Mouse (Mus musculus) forebrain, embryonic 11.5 days (tissue): ENCODE measurements at regions not wholly inside any gene's neighbourhood (a gene's known extent, or its start where the extent isn't known, plus 50 kb on each side); places are given as distances from the start of the nearest gene placed in this dataset.

Experiments
- ATAC-seq: fragments of 200-750 bp; cut with Nextera tagmentation; replicated peaks from 2 replicates; pipeline ENCODE4 v1.8.0; 2017; ENCODE audit warnings: moderate TSS enrichment; ENCODE audit not compliant: low FRiP score
- DNase-seq: peaks from one replicate; pipeline ENCODE4 v3.0.0-alpha.2; 2017; ENCODE audit warnings: low spot score
- H3K27ac ChIP-seq: fragments of 300-500 bp; sonication (generic); 2 replicates; pipeline ENCODE4 v1.5.1; 2014; ENCODE audit warnings: low read depth, low read length
- H3K27me3 ChIP-seq: fragments of 300-500 bp; sonication (generic); 2 replicates; pipeline ENCODE4 v1.6.1; 2014; ENCODE audit warnings: mild to moderate bottlenecking, low read length, mixed read lengths; ENCODE audit not compliant: control insufficient read depth, insufficient read depth
- H3K36me3 ChIP-seq: fragments of 300-500 bp; sonication (generic); 2 replicates; pipeline ENCODE4 v1.6.1; 2014; ENCODE audit warnings: mild to moderate bottlenecking, low read length, moderate library complexity, mixed read lengths; ENCODE audit not compliant: control insufficient read depth, insufficient read depth
- H3K4me1 ChIP-seq: fragments of 300-500 bp; sonication (generic); replicated peaks from 2 replicates; pipeline ENCODE4 v1.6.1; 2014; ENCODE audit warnings: low read length, mixed read lengths; ENCODE audit not compliant: control insufficient read depth, insufficient read depth
- H3K4me2 ChIP-seq: fragments of 300-500 bp; sonication (generic); 2 replicates; pipeline ENCODE4 v1.6.1; 2014; ENCODE audit warnings: low read depth, mild to moderate bottlenecking, low read length, moderate library complexity, mixed read lengths; ENCODE audit not compliant: severe bottlenecking
- H3K4me3 ChIP-seq: fragments of 300-500 bp; sonication (generic); 2 replicates; pipeline ENCODE4 v1.5.1; 2014; ENCODE audit warnings: low read depth, low read length
- H3K9ac ChIP-seq: fragments of 300-500 bp; sonication (generic); 2 replicates; pipeline ENCODE4 v1.6.1; 2014; ENCODE audit warnings: low read length
- H3K9me3 ChIP-seq: fragments of 300-500 bp; sonication (generic); 2 replicates; pipeline ENCODE4 v1.6.1; 2016; ENCODE audit warnings: low read length, mixed read lengths; ENCODE audit not compliant: control insufficient read depth
- WGBS: fragments of 180-500 bp; shearing (Covaris S2); extraction: QIAGEN DNeasy Blood & Tissue Kit; methylation state at CpG from one replicate; pipeline ENCODE4 v1.1.7; 2014; 5-methylcytosine and 5-hydroxymethylcytosine counted together

DNA sequence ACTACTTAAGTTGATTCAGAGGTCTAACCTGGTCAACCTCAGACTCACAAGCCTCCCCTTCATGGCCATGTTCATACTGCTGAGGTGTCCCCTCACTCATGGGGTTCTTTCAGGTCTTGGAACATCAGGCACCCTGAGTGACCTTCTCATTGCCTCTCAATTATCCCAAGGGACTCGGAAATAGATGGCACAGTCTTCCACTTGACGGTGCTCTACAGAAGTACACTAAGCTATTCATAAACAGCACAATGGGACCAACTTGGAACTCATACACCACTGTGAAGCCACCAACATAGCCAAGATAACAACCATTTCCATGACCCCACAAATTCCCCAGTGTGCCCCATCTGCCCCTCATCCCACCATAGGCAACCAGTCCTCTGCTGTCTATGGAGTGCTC lies 118.4 kb downstream of the Srek1 start:
- WGBS: 91% methylated on average over 2 of the region's 2 CpGs
- Histone ChIP-seq H3K4me1 (peaks cover 4% of the 10 kb centered on the region; the same call in 1 of the 2 replicates), H3K27me3 (no peaks in the 10 kb centered on the region), H3K9me3 (no peaks in the 10 kb centered on the region), H3K36me3 (no peaks in the 10 kb centered on the region), H3K4me3 (no peak overlapping the region), H3K4me2 (no peak overlapping the region), H3K27ac (no peak overlapping the region), H3K9ac (no peak overlapping the region)
- ATAC-seq (no peak), DNase-seq (no peak)

DNA sequence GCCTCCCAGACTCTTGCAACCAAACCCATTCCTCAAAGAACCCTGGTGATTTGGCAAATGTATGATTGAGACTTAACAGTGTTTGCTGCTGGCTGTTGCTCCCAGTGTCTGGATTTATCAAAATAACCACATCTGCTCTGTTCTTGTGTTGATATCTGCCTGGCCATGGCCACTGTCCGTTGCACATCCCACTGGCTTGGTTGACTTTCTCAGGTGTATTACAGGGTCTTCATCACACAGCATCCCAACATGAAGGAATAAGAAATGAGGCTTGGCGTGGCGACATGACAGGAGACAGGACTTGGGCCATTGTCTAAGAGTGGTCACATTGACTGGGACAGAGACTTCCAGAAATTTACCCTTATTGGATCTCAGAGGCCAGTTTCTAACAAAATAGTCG lies 121.2 kb downstream of the Srek1 start:
- Histone ChIP-seq H3K36me3 (no peaks in the 10 kb centered on the region), H3K4me1 (no peaks in the 10 kb centered on the region), H3K4me2 (no peak overlapping the region), H3K27me3 (no peaks in the 10 kb centered on the region), H3K9ac (no peak overlapping the region), H3K27ac (no peak overlapping the region), H3K4me3 (no peak overlapping the region), H3K9me3 (no peaks in the 10 kb centered on the region)
- WGBS: 86% methylated on average over 4 of the region's 4 CpGs
- no peak for ATAC-seq
- no peak for DNase-seq

DNA sequence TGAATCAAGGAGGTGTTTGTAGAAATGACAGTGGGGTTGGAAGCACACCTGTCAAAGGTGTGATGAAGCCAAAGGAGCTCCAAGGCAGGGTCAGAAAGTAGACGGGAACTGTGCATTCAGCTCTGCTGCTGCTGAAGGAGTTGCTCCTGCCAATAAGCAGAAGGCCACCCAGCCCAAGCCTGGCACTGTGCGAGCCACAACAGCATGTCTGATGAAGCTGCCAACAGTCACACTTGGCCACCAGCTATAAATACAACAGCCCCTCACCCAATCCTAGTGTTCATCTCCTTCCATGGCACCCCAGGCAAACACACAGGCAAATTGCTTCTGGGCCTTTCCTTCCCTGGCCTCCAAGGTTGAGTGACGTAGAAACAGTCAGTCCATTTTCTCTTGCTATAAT lies 125.0 kb downstream of the Srek1 start:
- Histone ChIP-seq H3K9me3 (no peaks in the 10 kb centered on the region), H3K9ac (no peak overlapping the region), H3K4me3 (no peak overlapping the region), H3K36me3 (no peaks in the 10 kb centered on the region), H3K27ac (no peak overlapping the region), H3K4me2 (no peak overlapping the region), H3K27me3 (no peaks in the 10 kb centered on the region), H3K4me1 (no peaks in the 10 kb centered on the region)
- WGBS: 92% methylated on average over 3 of the region's 3 CpGs
- DNase-seq (no peak), ATAC-seq (no peak)

GRCm38 (mm10) chr13:103648016-103648415 lies 126.4 kb downstream of the Srek1 start:
- no peak overlapping the region for H3K4me3 ChIP-seq
- no peaks in the 10 kb centered on the region for H3K27me3 ChIP-seq
- WGBS: 85% methylated on average over 4 of the region's 4 CpGs
- H3K36me3 ChIP-seq: no peaks in the 10 kb centered on the region
- ATAC-seq: no peak
- DNase-seq: no peak
- H3K27ac ChIP-seq: no peak overlapping the region
- H3K9me3 ChIP-seq: no peaks in the 10 kb centered on the region
- H3K4me1 ChIP-seq: no peaks in the 10 kb centered on the region; the same call in 1 of the 2 replicates
- no peak overlapping the region for H3K4me2 ChIP-seq
- no peak overlapping the region for H3K9ac ChIP-seq

- Histone ChIP-seq H3K9me3 (no peaks in the 10 kb centered on the region), H3K4me3 (no peak overlapping the region), H3K4me1 (no peaks in the 10 kb centered on the region; the same call in 1 of the 2 replicates), H3K27me3 (no peaks in the 10 kb centered on the region), H3K27ac (no peak overlapping the region), H3K4me2 (no peak overlapping the region), H3K9ac (no peak overlapping the region), H3K36me3 (no peaks in the 10 kb centered on the region)
- WGBS: 39% methylated on average over 4 of the region's 4 CpGs
- 0 out of 2 replicates have a peak, but pooled peaks have one; percentile 27 for ATAC-seq
- DNase-seq: no peak
Measured at GRCm38 (mm10) chr13:103646035-103646434, 128.4 kb downstream of the Srek1 start.

GRCm38 (mm10) chr13:103643993-103644722 lies 130.2 kb downstream of the Srek1 start:
- no peak overlapping the region for H3K27ac ChIP-seq
- no peaks in the 10 kb centered on the region for H3K27me3 ChIP-seq
- ATAC-seq: peak; percentile 60; the same call in 1 of the 2 replicates

DNA sequence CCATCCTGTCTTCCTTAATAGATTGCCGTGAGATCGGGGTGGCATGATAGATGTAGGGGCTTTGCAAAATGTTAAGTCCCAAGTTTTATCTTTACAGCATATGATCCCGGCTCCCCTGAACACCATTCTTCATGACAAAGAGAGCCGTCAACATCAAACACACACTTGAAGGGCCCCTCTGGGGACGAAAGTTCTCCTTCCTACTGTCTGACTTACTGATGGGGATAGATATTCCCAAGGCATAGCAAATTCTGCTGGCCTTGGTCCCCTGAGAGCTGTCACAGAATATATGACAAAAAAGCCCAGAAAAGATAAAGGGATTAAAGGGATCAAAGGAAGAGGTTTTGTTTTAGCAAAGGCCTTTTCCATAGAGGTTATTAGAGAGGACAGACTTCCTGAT lies 130.9 kb downstream of the Srek1 start:
- H3K27ac ChIP-seq: no peak overlapping the region
- no peaks in the 10 kb centered on the region; the same call in 1 of the 2 replicates for H3K4me1 ChIP-seq
- no peak for ATAC-seq
- H3K9ac ChIP-seq: no peak overlapping the region; the same call in 1 of the 2 replicates
- no peaks in the 10 kb centered on the region for H3K9me3 ChIP-seq
- H3K4me2 ChIP-seq: no peak overlapping the region
- DNase-seq: no peak
- H3K36me3 ChIP-seq: no peaks in the 10 kb centered on the region
- no peaks in the 10 kb centered on the region for H3K27me3 ChIP-seq
- no peak overlapping the region for H3K4me3 ChIP-seq
- WGBS: 47% methylated on average over 5 of the region's 5 CpGs

More at GRCm38 (mm10) chr13:103643993-103644722, 130.2 kb downstream of the Srek1 start:
- WGBS: 33% methylated on average over 6 of the region's 6 CpGs
- Histone ChIP-seq H3K9ac (no peak overlapping the region; the same call in 1 of the 2 replicates), H3K4me2 (no peak overlapping the region), H3K4me1 (no peaks in the 10 kb centered on the region; the same call in 1 of the 2 replicates), H3K4me3 (no peak overlapping the region), H3K9me3 (no peaks in the 10 kb centered on the region), H3K36me3 (no peaks in the 10 kb centered on the region)
- peak; percentile 72 for DNase-seq

GRCm38 (mm10) chr13:103642542-103643375 lies 131.6 kb downstream of the Srek1 start:
- H3K4me1 ChIP-seq: no peaks in the 10 kb centered on the region; the same call in 1 of the 2 replicates
- H3K9me3 ChIP-seq: no peaks in the 10 kb centered on the region
- no peak overlapping the region for H3K4me3 ChIP-seq
- H3K9ac ChIP-seq: no peak overlapping the region
- no peak for DNase-seq
- no peaks in the 10 kb centered on the region for H3K27me3 ChIP-seq
- ATAC-seq: no peak
- WGBS: 81% methylated on average over 10 of the region's 10 CpGs
- H3K4me2 ChIP-seq: no peak overlapping the region
- H3K36me3 ChIP-seq: no peaks in the 10 kb centered on the region
- no peak overlapping the region for H3K27ac ChIP-seq
